Mouse (Mus musculus) T-helper 1 cell (primary cell): ENCODE results near the gene Olfr1044.
"Not testable (repeated sequence)": the region's sequence is repeated elsewhere in the genome, so short reads cannot be mapped to it uniquely, and the experiment has no call there.

Source experiments
- in situ Hi-C: fragments of 300-600 bp; cut with MboI, MseI; formaldehyde crosslinking; loops from one replicate; pipeline ENCODE4 v1.15.1; 2025; ENCODE audit warnings: high pct_unique_total_duplicates

Gene Olfr1044

GRCm38 (mm10) chr2:86177720-86178119 is at the start of gene Olfr1044:
TSS of gene Olfr1044 (minus strand) at chr2:86177820.
- in situ Hi-C loops: no loop called here

- in situ Hi-C loops: no loop called here
Observed at GRCm38 (mm10) chr2:86219214-86219613, 41.6 kb upstream of the Olfr1044 start, which contains the start of gene Olfr1046. TSS of gene Olfr1046 (minus strand) at chr2:86219314.

DNA sequence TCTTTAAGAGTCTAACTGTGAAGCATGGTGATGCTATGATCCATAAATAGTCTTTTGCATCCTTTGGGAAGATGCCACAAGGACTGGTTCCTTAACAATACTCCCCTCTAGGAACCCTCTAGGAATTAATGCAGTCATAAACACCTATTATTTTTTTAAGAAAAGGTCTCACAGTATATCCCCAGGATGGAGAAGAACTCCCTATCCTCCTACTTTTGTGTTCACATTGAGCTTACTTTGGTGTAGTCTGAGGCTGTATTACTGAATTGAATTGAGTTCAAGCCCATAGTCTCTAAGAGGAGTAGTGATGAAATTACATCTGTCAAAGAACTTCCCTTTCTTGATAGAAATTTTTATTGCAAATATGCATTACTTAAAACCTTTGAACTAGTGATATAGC is 25.3 kb upstream of the Olfr1044 start, which contains the start of gene Olfr1045:
Gene Olfr1045 (minus strand): TSS at position 101 of the 400 bp plus-strand sequence.
- in situ Hi-C loops: no loop called here

DNA sequence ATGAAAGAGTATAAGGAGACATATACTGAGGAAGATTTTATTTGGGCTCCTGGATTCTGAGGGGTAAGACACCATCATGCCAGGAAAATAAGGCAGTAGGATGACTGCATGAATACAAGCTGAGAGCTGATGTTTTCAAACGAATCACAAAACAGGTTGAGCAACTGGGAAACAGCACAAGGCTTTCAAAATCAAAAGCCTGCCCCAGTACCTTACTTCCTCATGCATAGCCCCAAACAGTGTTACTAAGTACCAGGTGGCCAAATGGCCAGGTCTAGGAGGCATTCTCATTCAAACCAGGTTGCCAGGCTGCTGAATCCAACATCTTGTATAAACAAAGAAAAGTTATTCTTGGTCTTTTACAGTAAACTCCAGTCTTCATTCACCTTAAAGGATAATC is 18.2 kb upstream of the Olfr1044 start:
- in situ Hi-C loops: no loop called here

- in situ Hi-C loops: no loop called here
Observed at GRCm38 (mm10) chr2:86185583-86185982, 8.0 kb upstream of the Olfr1044 start, which contains the start of gene Olfr52. TSS of gene Olfr52 (minus strand) at chr2:86185683.

DNA sequence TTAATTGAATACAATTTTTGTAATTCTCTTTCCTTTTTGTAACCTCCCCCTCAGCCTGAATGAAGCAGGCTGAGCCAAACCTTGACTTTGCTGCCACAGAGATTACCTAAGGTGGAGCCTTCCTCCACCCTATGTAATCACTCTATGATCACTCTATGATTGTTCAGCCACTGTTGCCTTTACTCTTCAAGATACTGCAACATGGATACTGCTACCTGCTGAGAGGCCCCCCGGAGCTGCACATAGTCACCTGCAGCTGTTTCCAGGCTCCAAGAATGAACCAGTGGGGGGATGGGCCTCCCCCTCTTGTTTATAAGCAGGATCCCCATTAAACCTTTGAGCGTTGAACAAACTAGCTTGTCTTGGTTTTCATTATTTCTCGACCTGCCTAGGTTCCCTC is 2.3 kb upstream of the Olfr1044 start:
- in situ Hi-C loops: no loop called here

- in situ Hi-C loops: not testable (repeated sequence)
Observed at GRCm38 (mm10) chr2:86175422-86175821, 2.2 kb downstream of the Olfr1044 start.

- in situ Hi-C loops: no loop called here
Observed at GRCm38 (mm10) chr2:86167422-86167821, 10.2 kb downstream of the Olfr1044 start, which contains the start of gene Olfr1043. TSS of gene Olfr1043 (minus strand) at chr2:86167522.

GRCm38 (mm10) chr2:86161738-86162137 is 15.9 kb downstream of the Olfr1044 start, which contains the start of gene Olfr1042:
TSS of gene Olfr1042 (minus strand) at chr2:86161838.
- in situ Hi-C loops: no loop called here

GRCm38 (mm10) chr2:86146632-86147031 is 31.0 kb downstream of the Olfr1044 start, which contains the start of gene Olfr1040:
TSS of gene Olfr1040 (minus strand) at chr2:86146732.
- in situ Hi-C loops: no loop called here

DNA sequence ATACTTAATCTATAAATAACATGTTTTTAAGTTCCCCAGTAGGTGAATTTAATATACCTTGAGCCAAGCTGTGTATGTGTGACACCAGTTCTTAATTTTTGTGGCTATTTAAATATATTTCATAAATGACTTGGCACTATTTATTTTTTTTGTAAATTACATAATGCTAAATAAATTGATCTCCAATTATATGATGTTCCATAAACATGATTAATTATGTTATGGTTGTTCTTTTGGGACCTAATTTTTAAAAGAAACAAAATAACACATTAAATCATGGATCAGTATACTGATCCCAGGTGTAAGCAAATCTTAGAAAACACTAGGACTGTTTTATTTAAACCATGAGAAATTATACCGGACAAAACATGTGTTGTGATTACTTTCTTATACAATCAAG is 41.8 kb downstream of the Olfr1044 start, which contains the start of gene Olfr1039:
Gene Olfr1039 (minus strand): TSS at position 101 of the 400 bp plus-strand sequence.
- in situ Hi-C loops: no loop called here
